Mouse (Mus musculus): ENCODE measurements around the gene Efs.

- TF ChIP-seq CTCF (IDR thresholded peaks at IDR 0.05; ENCODE audit: borderline replicate concordance, insufficient read depth, low read depth, low read length) (no peak), POLR2A (IDR thresholded peaks at IDR 0.05; ENCODE audit: borderline replicate concordance, insufficient read depth, low read length) (no peak)
Observed at GRCm38 (mm10) chr14:54965044-54965443, 39.1 kb upstream of the Efs start.
